Mouse (Mus musculus): ENCODE results near the gene Abcg1.

DNA sequence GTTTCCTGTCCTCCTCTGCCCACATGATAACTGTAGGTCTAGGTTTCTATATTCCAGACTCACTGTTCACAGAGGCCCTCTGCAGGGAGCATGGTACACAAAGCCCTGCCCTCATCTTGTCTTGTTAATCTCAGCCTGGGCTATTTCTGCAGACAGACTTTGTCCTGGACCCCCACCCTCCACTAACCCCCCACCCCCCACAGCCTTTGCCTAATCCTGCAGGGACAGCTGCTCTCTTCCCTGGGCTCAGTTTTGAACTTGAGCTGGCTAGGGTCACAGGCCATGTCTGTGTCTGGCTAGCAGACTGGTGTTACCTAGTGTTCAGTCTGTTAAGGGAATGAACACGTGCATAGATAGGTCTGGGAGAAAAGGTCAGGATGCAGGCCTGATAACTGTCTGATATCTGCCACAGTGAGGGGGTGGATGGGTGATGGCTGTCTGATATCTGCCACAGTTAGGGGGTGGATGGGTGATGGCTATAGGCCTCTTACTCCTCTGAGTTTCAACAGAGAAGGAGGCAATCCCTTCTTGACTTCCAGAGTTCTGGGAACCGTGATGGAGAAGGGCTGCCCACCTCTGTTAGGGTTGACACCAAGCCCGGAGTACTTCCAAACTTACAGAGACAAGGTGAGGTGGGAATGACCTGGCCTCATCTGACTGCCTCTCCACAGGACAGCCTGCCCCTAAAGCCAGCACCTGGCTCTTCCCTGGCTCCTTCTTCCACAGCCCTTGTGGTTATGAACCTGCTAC is 4.0 kb downstream of the Abcg1 start:
- no peak for TF ChIP-seq POLR2A (IDR thresholded peaks at IDR 0.05; ENCODE audit: low read depth, low read length)
- no peak for TF ChIP-seq CTCF (IDR thresholded peaks at IDR 0.05; ENCODE audit: extremely low read depth, insufficient read depth, insufficient read length, insufficient replicate concordance)
